Mouse (Mus musculus) B cell, adult 2 months (primary cell): ENCODE measurements around the gene Alg3.

Experiments used
- DNase-seq, 2 experiments: peaks; one replicate each; pipeline ENCODE4 v3.0.0; 2022

The Alg3 gene

GRCm38 (mm10) chr16:20600511-20600910 lies 11.0 kb downstream of the Alg3 start:
- no peak for DNase-seq

- no peak for DNase-seq
These were observed 14.7 kb downstream of the Alg3 start for GRCm38 (mm10) chr16:20596687-20597441.

- DNase-seq: no peak
These were observed 15.8 kb downstream of the Alg3 start for GRCm38 (mm10) chr16:20595737-20596136.

GRCm38 (mm10) chr16:20595060-20595673 lies 16.4 kb downstream of the Alg3 start:
- DNase-seq: no peak

GRCm38 (mm10) chr16:20591076-20591705 lies 20.3 kb downstream of the Alg3 start:
- DNase-seq: no peak

GRCm38 (mm10) chr16:20590680-20591038 lies 20.9 kb downstream of the Alg3 start:
- DNase-seq: no peak

GRCm38 (mm10) chr16:20589939-20590679 lies 21.4 kb downstream of the Alg3 start:
- DNase-seq: peak; percentile 5 to 7

GRCm38 (mm10) chr16:20589366-20589938 lies 22.1 kb downstream of the Alg3 start, which contains the start of gene Vwa5b2:
Gene Vwa5b2 (plus strand): TSS chr16:20589471.
- no peak for DNase-seq

GRCm38 (mm10) chr16:20565075-20565474 lies 46.5 kb downstream of the Alg3 start:
- no peak for DNase-seq

- DNase-seq: no peak
These were observed 54.2 kb downstream of the Alg3 start for GRCm38 (mm10) chr16:20557381-20557780.
